Mouse (Mus musculus): ENCODE measurements at regions not wholly inside any gene's neighbourhood (a gene's known extent, or its start where the extent isn't known, plus 50 kb on each side); places are given as distances from the start of the nearest gene placed in this dataset.

- no peak for ATAC-seq (ENCODE audit: low FRiP score, low TSS enrichment)
- WGBS = 73% methylated on average over 4 of the region's 4 CpGs
- no peak overlapping the region for H3K4me3 ChIP-seq (replicated peaks; ENCODE audit: low read depth, low read length)
- no peaks in the 10 kb centered on the region for H3K9me3 ChIP-seq (ENCODE audit: control insufficient read depth, low read length)
- H3K27me3 ChIP-seq (ENCODE audit: control insufficient read depth, insufficient read depth, low read length) = no peaks in the 10 kb centered on the region
- no peak overlapping the region for H3K27ac ChIP-seq (replicated peaks; ENCODE audit: low read depth, low read length)
- DNase-seq = peak; percentile 33
- no peak overlapping the region for H3K9ac ChIP-seq (replicated peaks; ENCODE audit: low read length)
- no peaks in the 10 kb centered on the region for H3K4me1 ChIP-seq (ENCODE audit: control insufficient read depth, insufficient read depth, low read length)
- no peak overlapping the region for H3K4me2 ChIP-seq (ENCODE audit: low read length)
- H3K36me3 ChIP-seq (ENCODE audit: control insufficient read depth, insufficient read depth, low read length) = no peaks in the 10 kb centered on the region
Measured at GRCm38 (mm10) chr13:30085446-30085845, 50.8 kb upstream of the Mboat1 start.

GRCm38 (mm10) chr13:30085005-30085404, 51.3 kb upstream of the Mboat1 start:
- peak; percentile 86 for ATAC-seq (ENCODE audit: low FRiP score, low TSS enrichment)

GRCm38 (mm10) chr13:30084386-30084785, 51.9 kb upstream of the Mboat1 start:
- Histone ChIP-seq H3K4me1 (ENCODE audit: control insufficient read depth, insufficient read depth, low read length) (no peaks in the 10 kb centered on the region), H3K4me2 (ENCODE audit: low read length) (no peak overlapping the region), H3K27ac (replicated peaks; ENCODE audit: low read depth, low read length) (no peak overlapping the region), H3K27me3 (ENCODE audit: control insufficient read depth, insufficient read depth, low read length) (no peaks in the 10 kb centered on the region), H3K4me3 (replicated peaks; ENCODE audit: low read depth, low read length) (no peak overlapping the region), H3K9ac (replicated peaks; ENCODE audit: low read length) (no peak overlapping the region), H3K9me3 (ENCODE audit: control insufficient read depth, low read length) (no peaks in the 10 kb centered on the region), H3K36me3 (ENCODE audit: control insufficient read depth, insufficient read depth, low read length) (no peaks in the 10 kb centered on the region)
- DNase-seq = no peak
- no peak for ATAC-seq (ENCODE audit: low FRiP score, low TSS enrichment)
- WGBS = 86% methylated on average over 5 of the region's 5 CpGs

More at GRCm38 (mm10) chr13:30085005-30085404, 51.3 kb upstream of the Mboat1 start:
- H3K9me3 ChIP-seq (ENCODE audit: control insufficient read depth, low read length) = no peaks in the 10 kb centered on the region
- H3K27me3 ChIP-seq (ENCODE audit: control insufficient read depth, insufficient read depth, low read length) = no peaks in the 10 kb centered on the region
- H3K4me3 ChIP-seq (replicated peaks; ENCODE audit: low read depth, low read length) = no peak overlapping the region
- WGBS = 2% methylated on average over 10 of the region's 10 CpGs
- peak; percentile 94 for DNase-seq
- H3K4me1 ChIP-seq (ENCODE audit: control insufficient read depth, insufficient read depth, low read length) = no peaks in the 10 kb centered on the region
- no peak overlapping the region for H3K27ac ChIP-seq (replicated peaks; ENCODE audit: low read depth, low read length)
- H3K36me3 ChIP-seq (ENCODE audit: control insufficient read depth, insufficient read depth, low read length) = no peaks in the 10 kb centered on the region
- H3K4me2 ChIP-seq (ENCODE audit: low read length) = peak overlapping the region; percentile 24; the same call in 1 of the 2 replicates
- no peak overlapping the region for H3K9ac ChIP-seq (replicated peaks; ENCODE audit: low read length)

- no peak overlapping the region for H3K4me3 ChIP-seq (replicated peaks; ENCODE audit: low read depth, low read length)
- H3K27me3 ChIP-seq (ENCODE audit: control insufficient read depth, insufficient read depth, low read length) = no peaks in the 10 kb centered on the region
- H3K36me3 ChIP-seq (ENCODE audit: control insufficient read depth, insufficient read depth, low read length) = no peaks in the 10 kb centered on the region
- 88% methylated on average over 6 of the region's 6 CpGs for WGBS
- H3K9ac ChIP-seq (replicated peaks; ENCODE audit: low read length) = no peak overlapping the region
- DNase-seq (no peak), ATAC-seq (ENCODE audit: low FRiP score, low TSS enrichment) (no peak)
- no peaks in the 10 kb centered on the region for H3K9me3 ChIP-seq (ENCODE audit: control insufficient read depth, low read length)
- no peak overlapping the region for H3K4me2 ChIP-seq (ENCODE audit: low read length)
- H3K4me1 ChIP-seq (ENCODE audit: control insufficient read depth, insufficient read depth, low read length) = no peaks in the 10 kb centered on the region
- H3K27ac ChIP-seq (replicated peaks; ENCODE audit: low read depth, low read length) = no peak overlapping the region
Measured at GRCm38 (mm10) chr13:30083949-30084348, 52.3 kb upstream of the Mboat1 start.

- H3K4me3 ChIP-seq (replicated peaks; ENCODE audit: low read depth, low read length) = no peak overlapping the region
- no peak for ATAC-seq (ENCODE audit: low FRiP score, low TSS enrichment)
Measured at GRCm38 (mm10) chr13:30082761-30083160, 53.5 kb upstream of the Mboat1 start.

GRCm38 (mm10) chr13:30080705-30081474, 55.4 kb upstream of the Mboat1 start:
- Histone ChIP-seq H3K4me2 (ENCODE audit: low read length) (no peak overlapping the region), H3K9ac (replicated peaks; ENCODE audit: low read length) (no peak overlapping the region), H3K4me3 (replicated peaks; ENCODE audit: low read depth, low read length) (no peak overlapping the region), H3K36me3 (ENCODE audit: control insufficient read depth, insufficient read depth, low read length) (no peaks in the 10 kb centered on the region), H3K27ac (replicated peaks; ENCODE audit: low read depth, low read length) (no peak overlapping the region), H3K4me1 (ENCODE audit: control insufficient read depth, insufficient read depth, low read length) (no peaks in the 10 kb centered on the region), H3K27me3 (ENCODE audit: control insufficient read depth, insufficient read depth, low read length) (no peaks in the 10 kb centered on the region), H3K9me3 (ENCODE audit: control insufficient read depth, low read length) (no peaks in the 10 kb centered on the region)
- DNase-seq = peak; percentile 24
- 60% methylated on average over 15 of the region's 15 CpGs for WGBS
- ATAC-seq (ENCODE audit: low FRiP score, low TSS enrichment) = no peak

More at GRCm38 (mm10) chr13:30082761-30083160, 53.5 kb upstream of the Mboat1 start:
- WGBS = 82% methylated on average over 2 of the region's 2 CpGs
- Histone ChIP-seq H3K36me3 (ENCODE audit: control insufficient read depth, insufficient read depth, low read length) (no peaks in the 10 kb centered on the region), H3K4me1 (ENCODE audit: control insufficient read depth, insufficient read depth, low read length) (no peaks in the 10 kb centered on the region), H3K4me2 (ENCODE audit: low read length) (no peak overlapping the region), H3K9ac (replicated peaks; ENCODE audit: low read length) (no peak overlapping the region), H3K27ac (replicated peaks; ENCODE audit: low read depth, low read length) (no peak overlapping the region), H3K9me3 (ENCODE audit: control insufficient read depth, low read length) (no peaks in the 10 kb centered on the region), H3K27me3 (ENCODE audit: control insufficient read depth, insufficient read depth, low read length) (no peaks in the 10 kb centered on the region)
- DNase-seq = no peak

- Histone ChIP-seq H3K4me2 (ENCODE audit: low read length) (no peak overlapping the region), H3K4me3 (replicated peaks; ENCODE audit: low read depth, low read length) (no peak overlapping the region), H3K27me3 (ENCODE audit: control insufficient read depth, insufficient read depth, low read length) (no peaks in the 10 kb centered on the region), H3K4me1 (ENCODE audit: control insufficient read depth, insufficient read depth, low read length) (no peaks in the 10 kb centered on the region), H3K36me3 (ENCODE audit: control insufficient read depth, insufficient read depth, low read length) (no peaks in the 10 kb centered on the region), H3K9me3 (ENCODE audit: control insufficient read depth, low read length) (no peaks in the 10 kb centered on the region), H3K9ac (replicated peaks; ENCODE audit: low read length) (no peak overlapping the region), H3K27ac (replicated peaks; ENCODE audit: low read depth, low read length) (no peak overlapping the region)
- no peak for ATAC-seq (ENCODE audit: low FRiP score, low TSS enrichment)
- DNase-seq = no peak
- 88% methylated on average over 2 of the region's 2 CpGs for WGBS
Measured at GRCm38 (mm10) chr13:30074517-30075064, 61.7 kb upstream of the Mboat1 start.

- Histone ChIP-seq H3K4me2 (ENCODE audit: low read length) (no peak overlapping the region), H3K27me3 (ENCODE audit: control insufficient read depth, insufficient read depth, low read length) (no peaks in the 10 kb centered on the region), H3K36me3 (ENCODE audit: control insufficient read depth, insufficient read depth, low read length) (no peaks in the 10 kb centered on the region), H3K4me1 (ENCODE audit: control insufficient read depth, insufficient read depth, low read length) (no peaks in the 10 kb centered on the region), H3K9ac (replicated peaks; ENCODE audit: low read length) (no peak overlapping the region), H3K27ac (replicated peaks; ENCODE audit: low read depth, low read length) (no peak overlapping the region), H3K9me3 (ENCODE audit: control insufficient read depth, low read length) (no peaks in the 10 kb centered on the region), H3K4me3 (replicated peaks; ENCODE audit: low read depth, low read length) (no peak overlapping the region)
- no peak for ATAC-seq (ENCODE audit: low FRiP score, low TSS enrichment)
- DNase-seq = no peak
- WGBS = 88% methylated on average over 3 of the region's 3 CpGs
Measured at GRCm38 (mm10) chr13:30074069-30074468, 62.2 kb upstream of the Mboat1 start.

GRCm38 (mm10) chr13:30069397-30069796, 66.9 kb upstream of the Mboat1 start:
- no peak overlapping the region for H3K4me3 ChIP-seq (replicated peaks; ENCODE audit: low read depth, low read length)
- H3K27me3 ChIP-seq (ENCODE audit: control insufficient read depth, insufficient read depth, low read length) = no peaks in the 10 kb centered on the region
- no peaks in the 10 kb centered on the region for H3K9me3 ChIP-seq (ENCODE audit: control insufficient read depth, low read length)
- H3K27ac ChIP-seq (replicated peaks; ENCODE audit: low read depth, low read length) = no peak overlapping the region
- DNase-seq = no peak
- H3K36me3 ChIP-seq (ENCODE audit: control insufficient read depth, insufficient read depth, low read length) = no peaks in the 10 kb centered on the region
- no peaks in the 10 kb centered on the region for H3K4me1 ChIP-seq (ENCODE audit: control insufficient read depth, insufficient read depth, low read length)
- H3K9ac ChIP-seq (replicated peaks; ENCODE audit: low read length) = no peak overlapping the region
- WGBS = 69% methylated on average over 2 of the region's 2 CpGs
- ATAC-seq (ENCODE audit: low FRiP score, low TSS enrichment) = no peak
- no peak overlapping the region for H3K4me2 ChIP-seq (ENCODE audit: low read length)
